Mouse (Mus musculus): ENCODE results near the gene Slc35c1. TPM values are rescaled to one million over a fixed set of nuclear protein-coding genes. Genes with fewer than 3 reads are reported as not detected.

Gene Slc35c1
- polyA plus RNA-seq, 1 experiment from 2014 or later, result 14.8 TPM

DNA sequence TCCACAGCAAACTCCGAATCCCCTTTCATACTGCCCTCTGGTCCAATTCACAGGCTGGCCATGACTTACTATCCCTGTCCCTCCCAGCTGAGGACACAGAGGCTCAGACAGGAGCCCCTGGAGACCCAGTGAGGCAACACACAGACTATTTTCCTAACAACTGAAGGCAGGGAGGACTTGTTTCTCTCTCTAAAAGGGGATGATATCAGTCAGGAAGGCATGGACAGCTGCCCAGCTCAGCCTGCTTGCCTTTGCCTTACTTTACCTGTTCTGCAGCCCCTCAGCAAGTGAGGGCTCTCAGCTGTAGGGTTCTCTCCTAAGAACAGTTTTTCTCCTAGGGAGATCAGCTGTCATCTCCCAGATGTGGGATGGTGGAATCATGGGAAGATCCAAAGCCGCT, 26.6 kb upstream of the Slc35c1 start:
- H3K27me3 ChIP-seq (ENCODE audit: insufficient read depth, low read length), result no peaks in the 10 kb centered on the region
- WGBS, result 60% methylated on average over 2 of the region's 2 CpGs
- no peak for DNase-seq (ENCODE audit: low spot score)
- no peaks in the 10 kb centered on the region for H3K36me3 ChIP-seq (ENCODE audit: insufficient read depth, low read length)
- H3K4me3 ChIP-seq (replicated peaks; ENCODE audit: low read depth, low read length), result no peak overlapping the region
- H3K27ac ChIP-seq, result no peak overlapping the region
- TF ChIP-seq CTCF (IDR thresholded peaks at IDR 0.05; ENCODE audit: low read depth), result no peak
- H3K9ac ChIP-seq (ENCODE audit: low read depth, low read length), result no peak overlapping the region
- no peaks in the 10 kb centered on the region for H3K9me3 ChIP-seq (replicated peaks; ENCODE audit: low read length)
- H3K4me2 ChIP-seq (ENCODE audit: low read length), result no peak overlapping the region
- H3K4me1 ChIP-seq (replicated peaks; ENCODE audit: insufficient read depth, low read length), result no peaks in the 10 kb centered on the region
- ATAC-seq (replicated peaks; ENCODE audit: low FRiP score, low read depth), result no peak

DNA sequence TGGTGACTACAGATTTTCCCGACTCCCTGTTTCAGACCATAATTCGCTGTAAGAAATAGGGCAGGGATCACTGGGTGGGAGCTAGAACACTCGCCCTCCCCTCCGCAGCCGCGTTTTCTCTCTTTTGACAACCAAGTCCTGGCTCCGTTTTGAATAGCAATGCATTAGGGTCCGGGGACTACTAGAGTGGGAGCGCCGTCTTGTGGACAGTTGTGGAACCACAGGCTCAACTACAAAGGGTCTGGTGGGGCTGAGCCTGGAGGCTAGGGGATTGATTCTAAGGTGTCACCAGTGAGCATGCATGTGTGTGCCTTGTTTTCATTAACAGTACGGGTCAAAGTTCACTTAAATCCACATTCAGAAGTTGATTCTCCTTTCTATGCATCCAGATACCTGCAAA, 26.1 kb upstream of the Slc35c1 start:
- under 1% methylated on average over 11 of the region's 11 CpGs for WGBS
- Histone ChIP-seq H3K36me3 (ENCODE audit: insufficient read depth, low read length) (no peaks in the 10 kb centered on the region), H3K27me3 (ENCODE audit: insufficient read depth, low read length) (no peaks in the 10 kb centered on the region), H3K9me3 (replicated peaks; ENCODE audit: low read length) (no peaks in the 10 kb centered on the region), H3K4me2 (ENCODE audit: low read length) (peak overlapping the region; percentile 37; the same call in 1 of the 2 replicates), H3K4me1 (replicated peaks; ENCODE audit: insufficient read depth, low read length) (no peaks in the 10 kb centered on the region), H3K27ac (no peak overlapping the region), H3K9ac (ENCODE audit: low read depth, low read length) (no peak overlapping the region), H3K4me3 (replicated peaks; ENCODE audit: low read depth, low read length) (no peak overlapping the region)
- peak; percentile 95 for TF ChIP-seq CTCF (IDR thresholded peaks at IDR 0.05; ENCODE audit: low read depth)
- no peak for ATAC-seq (replicated peaks; ENCODE audit: low FRiP score, low read depth)
- DNase-seq (ENCODE audit: low spot score), result peak; percentile 91

DNA sequence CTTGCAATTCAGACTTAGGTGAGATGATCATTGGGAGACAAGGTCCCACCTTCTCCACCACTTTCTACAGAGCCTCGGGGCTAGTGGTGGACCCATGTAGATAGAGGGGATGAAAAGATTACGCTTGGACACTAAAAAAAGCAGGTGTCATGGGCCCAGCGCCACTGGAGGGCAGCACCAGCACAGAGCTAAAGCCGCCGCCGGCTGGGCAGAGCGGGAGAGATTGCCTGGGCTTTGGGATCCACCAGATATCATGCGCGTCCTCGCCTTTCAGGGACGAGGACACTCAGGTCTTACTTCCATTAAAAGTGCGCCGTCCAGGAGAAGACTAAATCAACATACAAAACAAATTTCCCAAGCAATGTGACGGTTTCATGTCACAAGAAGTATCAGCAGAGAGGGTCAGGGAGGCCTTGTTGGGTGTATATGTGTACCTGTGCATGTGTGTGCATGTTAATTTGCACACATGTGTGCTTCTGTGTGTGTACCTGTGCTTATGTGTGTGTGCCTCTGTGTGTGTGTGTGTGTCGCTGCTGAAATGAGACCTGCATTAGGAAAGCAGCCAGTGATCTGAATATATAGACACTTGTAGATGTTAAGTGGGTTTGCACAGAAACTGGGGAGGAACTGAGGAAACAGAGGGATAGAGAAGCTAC, 25.4 kb upstream of the Slc35c1 start:
- peak; percentile 88 for TF ChIP-seq CTCF (IDR thresholded peaks at IDR 0.05; ENCODE audit: low read depth)
- peak; percentile 90 for DNase-seq (ENCODE audit: low spot score)
- Histone ChIP-seq H3K27me3 (ENCODE audit: insufficient read depth, low read length) (no peaks in the 10 kb centered on the region), H3K4me2 (ENCODE audit: low read length) (no peak overlapping the region), H3K36me3 (ENCODE audit: insufficient read depth, low read length) (no peaks in the 10 kb centered on the region), H3K27ac (no peak overlapping the region), H3K9ac (ENCODE audit: low read depth, low read length) (no peak overlapping the region), H3K9me3 (replicated peaks; ENCODE audit: low read length) (no peaks in the 10 kb centered on the region), H3K4me1 (replicated peaks; ENCODE audit: insufficient read depth, low read length) (no peaks in the 10 kb centered on the region), H3K4me3 (replicated peaks; ENCODE audit: low read depth, low read length) (no peak overlapping the region)
- 7% methylated on average over 15 of the region's 15 CpGs for WGBS
- ATAC-seq (replicated peaks; ENCODE audit: low FRiP score, low read depth), result 0 out of 2 replicates have a peak, but pooled peaks have one; percentile 38

DNA sequence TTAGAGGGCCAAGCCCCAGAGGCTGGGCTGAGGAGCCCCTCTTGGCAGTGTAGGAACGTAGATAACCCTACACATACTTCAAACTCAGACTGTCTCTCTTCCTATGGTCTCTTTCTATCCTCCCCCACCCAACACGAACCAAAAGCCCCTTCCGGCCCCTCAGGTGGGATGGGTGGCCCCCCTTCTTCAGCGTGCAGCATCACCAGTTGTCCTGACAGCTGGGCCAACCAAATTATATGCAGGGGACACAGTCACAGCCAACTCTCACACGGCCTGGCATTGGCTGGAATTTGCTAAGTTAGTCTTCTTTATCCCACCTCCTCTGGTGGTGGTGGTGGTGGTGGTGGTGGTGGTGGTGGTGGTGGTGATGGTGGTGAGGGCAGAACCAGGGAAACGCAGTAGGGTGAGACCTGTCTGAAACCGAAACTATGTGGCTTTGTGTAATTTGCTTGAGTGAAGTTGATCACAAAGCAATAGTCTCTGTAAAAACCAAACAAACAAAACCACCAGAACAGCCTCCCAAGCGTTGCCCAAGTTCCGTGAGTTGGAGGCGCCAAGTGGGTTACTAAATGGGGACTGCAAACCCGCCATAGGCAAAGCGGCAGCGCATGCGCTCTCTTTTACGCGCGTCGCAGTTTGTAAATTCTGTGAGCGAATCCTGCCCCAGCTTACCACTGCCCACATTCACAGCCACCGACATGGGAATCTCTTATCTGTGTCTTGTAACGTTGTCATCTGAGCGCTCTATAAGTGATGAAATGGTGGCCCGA, 24.1 kb upstream of the Slc35c1 start:
- no peak for ATAC-seq (replicated peaks; ENCODE audit: low FRiP score, low read depth)
- no peaks in the 10 kb centered on the region for H3K36me3 ChIP-seq (ENCODE audit: insufficient read depth, low read length)
- H3K4me1 ChIP-seq (replicated peaks; ENCODE audit: insufficient read depth, low read length), result no peaks in the 10 kb centered on the region
- WGBS, result 30% methylated on average over 23 of the region's 23 CpGs
- H3K9ac ChIP-seq (ENCODE audit: low read depth, low read length), result no peak overlapping the region
- H3K27me3 ChIP-seq (ENCODE audit: insufficient read depth, low read length), result no peaks in the 10 kb centered on the region
- DNase-seq (ENCODE audit: low spot score), result no peak
- TF ChIP-seq CTCF (IDR thresholded peaks at IDR 0.05; ENCODE audit: low read depth), result no peak
- peak overlapping the region; percentile 17 for H3K4me3 ChIP-seq (replicated peaks; ENCODE audit: low read depth, low read length)
- no peaks in the 10 kb centered on the region for H3K9me3 ChIP-seq (replicated peaks; ENCODE audit: low read length)
- H3K27ac ChIP-seq, result no peak overlapping the region
- peak overlapping the region; percentile 41 for H3K4me2 ChIP-seq (ENCODE audit: low read length)

DNA sequence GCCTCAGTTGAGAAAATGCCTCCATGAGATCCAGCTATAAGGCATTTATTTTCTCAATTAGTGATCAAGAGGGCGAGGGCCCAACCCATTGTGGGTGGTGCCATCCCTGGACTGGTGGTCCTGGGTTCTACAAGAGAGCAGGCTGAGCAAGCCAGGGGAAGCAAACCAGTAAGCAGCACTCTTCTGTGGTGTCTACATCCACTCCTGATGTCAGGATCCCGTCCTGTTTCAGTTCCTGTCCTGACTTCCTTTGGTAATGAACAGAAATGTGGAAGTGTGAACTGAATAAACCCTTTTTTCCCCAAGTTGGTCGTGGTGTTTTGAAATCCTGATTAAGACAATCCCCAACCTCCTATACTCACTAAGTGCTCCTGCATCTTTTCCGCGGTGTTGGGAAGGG, 23.2 kb upstream of the Slc35c1 start:
- no peak overlapping the region for H3K4me2 ChIP-seq (ENCODE audit: low read length)
- no peak overlapping the region for H3K4me3 ChIP-seq (replicated peaks; ENCODE audit: low read depth, low read length)
- DNase-seq (ENCODE audit: low spot score) (no peak), ATAC-seq (replicated peaks; ENCODE audit: low FRiP score, low read depth) (no peak)
- no peak overlapping the region for H3K9ac ChIP-seq (ENCODE audit: low read depth, low read length)
- no peaks in the 10 kb centered on the region for H3K27me3 ChIP-seq (ENCODE audit: insufficient read depth, low read length)
- TF ChIP-seq CTCF (IDR thresholded peaks at IDR 0.05; ENCODE audit: low read depth), result no peak
- no peaks in the 10 kb centered on the region for H3K36me3 ChIP-seq (ENCODE audit: insufficient read depth, low read length)
- no peaks in the 10 kb centered on the region for H3K9me3 ChIP-seq (replicated peaks; ENCODE audit: low read length)
- 51% methylated on average over 5 of the region's 5 CpGs for WGBS
- H3K4me1 ChIP-seq (replicated peaks; ENCODE audit: insufficient read depth, low read length), result no peaks in the 10 kb centered on the region
- H3K27ac ChIP-seq, result no peak overlapping the region

DNA sequence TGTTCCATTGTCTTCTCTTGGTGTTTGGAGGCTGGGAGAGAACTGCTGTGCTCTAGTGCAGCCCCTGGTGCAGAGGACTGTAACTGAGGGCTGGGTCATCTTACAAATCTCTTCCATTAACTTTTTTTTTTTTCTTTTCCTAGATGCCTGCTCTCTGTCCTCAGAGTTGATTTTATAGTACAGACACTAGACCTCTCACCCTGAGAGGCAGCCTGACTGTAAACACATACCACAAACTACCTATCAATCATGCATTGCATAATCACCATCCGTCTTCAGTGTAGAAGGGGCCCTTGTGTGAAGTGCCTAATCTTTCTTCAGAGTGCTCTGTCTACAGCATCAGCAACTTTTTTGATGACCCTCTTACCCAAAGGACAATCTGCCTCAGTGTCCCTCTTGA, 22.2 kb upstream of the Slc35c1 start:
- Histone ChIP-seq H3K4me3 (replicated peaks; ENCODE audit: low read depth, low read length) (no peak overlapping the region), H3K9ac (ENCODE audit: low read depth, low read length) (no peak overlapping the region), H3K27ac (no peak overlapping the region), H3K9me3 (replicated peaks; ENCODE audit: low read length) (no peaks in the 10 kb centered on the region), H3K4me2 (ENCODE audit: low read length) (no peak overlapping the region), H3K4me1 (replicated peaks; ENCODE audit: insufficient read depth, low read length) (no peaks in the 10 kb centered on the region), H3K36me3 (ENCODE audit: insufficient read depth, low read length) (no peaks in the 10 kb centered on the region), H3K27me3 (ENCODE audit: insufficient read depth, low read length) (no peaks in the 10 kb centered on the region)
- WGBS, result 35% methylated on average over 1 of the region's 1 CpGs
- peak; percentile 39 for DNase-seq (ENCODE audit: low spot score)
- no peak for TF ChIP-seq CTCF (IDR thresholded peaks at IDR 0.05; ENCODE audit: low read depth)
- ATAC-seq (replicated peaks; ENCODE audit: low FRiP score, low read depth), result no peak
